Mouse (Mus musculus) ES-Bruce4 (cell line): ENCODE measurements at regions not wholly inside any gene's neighbourhood (a gene's known extent, or its start where the extent isn't known, plus 50 kb on each side); places are given as distances from the start of the nearest gene placed in this dataset.

Experiments used
- H3K27ac ChIP-seq: 2 replicates; pipeline ENCODE4 v1.5.1; 2012; ENCODE audit warnings: low read length, inconsistent platforms; ENCODE audit not compliant: insufficient read depth
- H3K27me3 ChIP-seq: 2 replicates; pipeline ENCODE4 v1.6.1; 2012; ENCODE audit warnings: mild to moderate bottlenecking, low read length, inconsistent platforms; ENCODE audit not compliant: control insufficient read depth, poor library complexity, insufficient read depth, severe bottlenecking
- H3K36me3 ChIP-seq: 2 replicates; pipeline ENCODE4 v1.6.1; 2012; ENCODE audit warnings: inconsistent platforms, mild to moderate bottlenecking, low read length, moderate library complexity; ENCODE audit not compliant: control insufficient read depth, poor library complexity, insufficient read depth, severe bottlenecking
- H3K4me1 ChIP-seq: one replicate; pipeline ENCODE4 v1.8.1; 2011; ENCODE audit warnings: low read length; ENCODE audit not compliant: control insufficient read depth, insufficient read depth
- H3K4me3 ChIP-seq: 2 replicates; pipeline ENCODE4 v1.5.1; 2011; ENCODE audit warnings: low read depth, mild to moderate bottlenecking, low read length
- H3K9ac ChIP-seq: 2 replicates; pipeline ENCODE4 v1.6.1; 2012; ENCODE audit warnings: low read depth, mild to moderate bottlenecking, inconsistent platforms; ENCODE audit not compliant: poor library complexity, severe bottlenecking
- H3K9me3 ChIP-seq: replicated peaks from 2 replicates; pipeline ENCODE4 v1.6.1; 2012; ENCODE audit warnings: mild to moderate bottlenecking, low read length, inconsistent platforms; ENCODE audit not compliant: control insufficient read depth, poor library complexity, insufficient read depth, severe bottlenecking
- CTCF ChIP-seq: IDR thresholded peaks from one replicate; pipeline ENCODE4 v1.8.1; 2011; ENCODE audit warnings: low read depth, low read length
- EP300 ChIP-seq: IDR thresholded peaks from 2 replicates; pipeline ENCODE4 v1.6.1; 2011; ENCODE audit warnings: low read depth, low read length; ENCODE audit not compliant: insufficient read depth
- POLR2A ChIP-seq: IDR thresholded peaks from one replicate; pipeline ENCODE4 v1.8.1; 2011; ENCODE audit warnings: low read length; ENCODE audit not compliant: insufficient read depth

GRCm38 (mm10) chr5:118375916-118376315 is 130.9 kb downstream of the 2410131K14Rik start:
- H3K27me3 ChIP-seq, result no peaks in the 10 kb centered on the region
- H3K4me1 ChIP-seq, result peaks cover 2% of the 10 kb centered on the region
- no peak for TF ChIP-seq CTCF
- H3K9ac ChIP-seq, result no peak overlapping the region
- H3K36me3 ChIP-seq, result no peaks in the 10 kb centered on the region
- no peak overlapping the region for H3K27ac ChIP-seq
- no peaks in the 10 kb centered on the region for H3K9me3 ChIP-seq
- no peak overlapping the region for H3K4me3 ChIP-seq

DNA sequence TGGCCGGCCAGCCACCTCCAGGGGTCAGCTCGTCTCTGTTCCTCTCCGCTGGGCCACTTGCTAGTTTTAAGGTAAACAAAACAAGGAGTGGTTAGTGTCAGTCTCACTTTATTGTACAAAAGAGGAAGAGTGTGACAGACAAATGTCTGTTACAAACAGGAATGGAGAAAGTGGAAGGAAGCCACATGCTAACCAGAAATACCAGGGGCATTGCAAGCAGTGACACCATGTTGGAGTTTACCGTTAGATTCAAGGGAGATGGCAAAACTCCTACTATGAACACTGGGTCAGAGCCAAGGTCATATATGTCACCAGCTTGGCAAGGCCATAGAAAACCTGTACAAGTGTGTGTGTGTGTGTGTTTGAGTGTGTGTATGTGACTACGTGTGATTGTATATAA is 131.5 kb downstream of the 2410131K14Rik start:
- Histone ChIP-seq H3K4me1 (peaks cover 2% of the 10 kb centered on the region), H3K9me3 (no peaks in the 10 kb centered on the region), H3K9ac (no peak overlapping the region), H3K27me3 (no peaks in the 10 kb centered on the region), H3K27ac (no peak overlapping the region), H3K36me3 (no peaks in the 10 kb centered on the region), H3K4me3 (no peak overlapping the region)
- no peak for TF ChIP-seq POLR2A
- no peak for TF ChIP-seq EP300

DNA sequence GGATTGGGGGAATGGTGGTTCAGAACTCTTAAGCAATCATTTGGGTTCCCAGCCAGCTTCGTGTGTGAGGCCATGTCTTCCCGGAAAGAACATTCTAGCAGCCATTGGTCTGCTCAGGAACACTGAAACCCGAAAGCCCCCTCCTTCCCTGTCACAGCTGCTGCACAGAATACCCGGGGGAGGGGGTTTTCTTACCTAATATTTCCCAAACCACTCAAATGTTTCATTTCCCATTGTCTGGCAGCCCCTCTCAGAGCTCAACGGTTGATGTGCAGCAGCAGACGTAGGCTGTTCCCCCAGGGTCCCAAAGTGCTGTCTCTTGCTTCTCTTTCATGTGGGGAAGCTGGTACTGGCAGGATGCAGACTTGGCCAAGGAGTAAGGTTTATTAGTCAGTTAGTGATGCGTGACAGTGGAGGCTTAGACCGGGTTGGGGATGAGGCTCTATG is 132.4 kb downstream of the 2410131K14Rik start:
- H3K4me1 ChIP-seq, result peaks cover 2% of the 10 kb centered on the region
- no peak overlapping the region for H3K27ac ChIP-seq
- no peaks in the 10 kb centered on the region for H3K36me3 ChIP-seq
- no peak overlapping the region for H3K9ac ChIP-seq
- TF ChIP-seq EP300 (no peak), CTCF (no peak), POLR2A (no peak)
- no peaks in the 10 kb centered on the region for H3K27me3 ChIP-seq
- no peak overlapping the region for H3K4me3 ChIP-seq
- no peaks in the 10 kb centered on the region for H3K9me3 ChIP-seq

DNA sequence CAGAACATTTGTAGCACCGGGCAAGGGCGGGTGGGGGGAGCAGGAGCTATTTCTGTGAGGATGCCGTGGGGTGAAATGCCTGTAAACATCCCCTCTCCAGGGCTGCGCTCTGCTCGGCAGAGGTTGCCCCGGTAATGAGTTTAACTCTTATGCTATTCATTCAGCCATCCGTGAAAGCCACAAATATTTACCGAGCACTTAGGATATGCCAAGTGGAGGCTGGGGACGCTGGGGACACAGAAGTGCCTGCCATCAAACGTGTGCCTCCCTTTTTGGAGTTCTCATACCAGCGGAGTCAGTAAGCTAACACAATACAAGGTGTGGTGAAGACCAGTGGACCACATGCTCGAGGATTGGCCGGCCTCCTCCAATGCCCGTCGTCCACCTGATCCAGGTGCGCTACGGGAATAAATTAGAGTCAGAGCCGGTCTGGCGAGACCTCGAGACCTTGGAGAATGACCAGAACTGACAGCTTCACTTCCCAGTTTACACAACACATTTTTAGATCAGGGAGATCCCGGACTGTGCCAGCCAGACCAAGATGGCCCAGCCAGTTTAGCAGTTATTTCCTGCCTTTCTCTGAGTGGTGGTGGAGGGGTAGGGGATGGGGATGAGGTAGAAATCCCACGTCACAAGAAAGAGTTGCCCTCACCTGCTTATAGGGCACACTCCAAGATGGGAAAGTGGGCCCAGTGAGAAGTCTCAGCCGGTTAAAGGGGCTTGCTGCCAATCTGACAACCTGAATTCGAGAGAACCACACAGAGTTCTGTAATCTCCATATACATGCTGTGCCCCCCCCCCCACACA is 134.4 kb downstream of the 2410131K14Rik start:
- no peaks in the 10 kb centered on the region for H3K36me3 ChIP-seq
- no peak overlapping the region for H3K4me3 ChIP-seq
- H3K27ac ChIP-seq, result no peak overlapping the region
- no peaks in the 10 kb centered on the region for H3K9me3 ChIP-seq
- H3K9ac ChIP-seq, result no peak overlapping the region
- no peaks in the 10 kb centered on the region for H3K4me1 ChIP-seq
- TF ChIP-seq EP300 (no peak), CTCF (no peak), POLR2A (no peak)
- no peaks in the 10 kb centered on the region for H3K27me3 ChIP-seq

- TF ChIP-seq POLR2A (no peak), EP300 (no peak), CTCF (no peak)
- Histone ChIP-seq H3K9ac (no peak overlapping the region), H3K36me3 (no peaks in the 10 kb centered on the region), H3K27me3 (no peaks in the 10 kb centered on the region), H3K9me3 (no peaks in the 10 kb centered on the region), H3K4me1 (no peaks in the 10 kb centered on the region), H3K27ac (no peak overlapping the region), H3K4me3 (peak overlapping the region; percentile 66; the same call in 1 of the 2 replicates)
Measured at GRCm38 (mm10) chr5:118380052-118380421, 135.0 kb downstream of the 2410131K14Rik start.

GRCm38 (mm10) chr5:118380422-118381293 is 135.6 kb downstream of the 2410131K14Rik start:
- Histone ChIP-seq H3K27me3 (no peaks in the 10 kb centered on the region), H3K4me3 (peak overlapping the region; percentile 84), H3K27ac (peak overlapping the region; percentile 55; the same call in 1 of the 2 replicates), H3K9me3 (no peaks in the 10 kb centered on the region), H3K36me3 (no peaks in the 10 kb centered on the region), H3K4me1 (no peaks in the 10 kb centered on the region), H3K9ac (peak overlapping the region; percentile 36; the same call in 1 of the 2 replicates)
- no peak for TF ChIP-seq CTCF
- no peak for TF ChIP-seq EP300
- TF ChIP-seq POLR2A, result no peak
